Comparison of ENCODE assay signal across 14 mouse cellular contexts in genomic region chr8:111619936-111620335, GRCm38 (mm10). TPM values are rescaled to one million over a fixed set of nuclear protein-coding genes. Genes with fewer than 3 reads are reported as not detected.
DNase-seq lines count a peak whose midpoint lies in the region; ATAC-seq and TF ChIP-seq lines count a peak whose summit lies in the region.
"Had no signal": no experiment of that assay in that cellular context is flagged by ENCODE, and none has a peak within 500 bp of the region (broad histone marks: within the 10 kb centered on the region; RNA-seq: fewer than 3 reads in every experiment).

No protein-coding gene starts in this region.

- peak; percentile 77 for DNase-seq in adrenal gland, adult 2 months
- DNase-seq in adrenal gland, adult 8-10 months, result no peak
- DNase-seq in kidney, postnatal 36 days, result peak; percentile 55 to 58
- peak; percentile 76 for DNase-seq in adrenal gland, postnatal 14 days
- DNase-seq in thymus, adult 2 months, result no peak
- DNase-seq: thymus, adult 18-20 months had no signal

- H3K27ac ChIP-seq in kidney, embryonic 16.5 days (ENCODE audit: low read length), result no peak overlapping the region
- H3K27ac ChIP-seq in heart, embryonic 16.5 days (ENCODE audit: low read length), result peak overlapping the region; percentile 29
- H3K27ac ChIP-seq in thymus, adult 2 months (ENCODE audit: control insufficient read depth, insufficient read depth, low read length), result no peak overlapping the region
- H3K27ac ChIP-seq: limb, embryonic 12.5 days; lung, embryonic 15.5 days; neural tube, embryonic 15.5 days had no signal

- no peaks in the 10 kb centered on the region for H3K4me1 ChIP-seq in kidney, embryonic 16.5 days (ENCODE audit: insufficient read depth, low read length)
- peaks cover 26% of the 10 kb centered on the region for H3K4me1 ChIP-seq in heart, embryonic 16.5 days (ENCODE audit: control insufficient read depth, insufficient read depth, low read length)
- H3K4me1 ChIP-seq in thymus, adult 2 months (replicated peaks; ENCODE audit: control insufficient read depth, insufficient read depth, low read length), result peaks cover 39% of the 10 kb centered on the region

- no peaks in the 10 kb centered on the region for H3K27me3 ChIP-seq in kidney, embryonic 16.5 days (ENCODE audit: insufficient read depth, low read length)
- no peaks in the 10 kb centered on the region for H3K27me3 ChIP-seq in heart, embryonic 16.5 days (ENCODE audit: control insufficient read depth, insufficient read depth, low read length)
- no peaks in the 10 kb centered on the region for H3K27me3 ChIP-seq in thymus, adult 2 months (ENCODE audit: control insufficient read depth, insufficient read depth, low read length)
- H3K27me3 ChIP-seq: limb, embryonic 12.5 days; lung, embryonic 15.5 days; neural tube, embryonic 15.5 days; Patski had no signal

- H3K4me2 ChIP-seq in kidney, embryonic 16.5 days (replicated peaks; ENCODE audit: low read depth, low read length), result no peak overlapping the region
- no peak overlapping the region for H3K4me2 ChIP-seq in heart, embryonic 16.5 days (ENCODE audit: low read depth, low read length)
- H3K4me2 ChIP-seq: limb, embryonic 12.5 days; lung, embryonic 15.5 days; neural tube, embryonic 15.5 days had no signal

- TF ChIP-seq CTCF in thymus, adult 2 months (IDR thresholded peaks at IDR 0.05; ENCODE audit: borderline replicate concordance, control insufficient read depth, extremely low read depth, insufficient read depth, low read length, poor library complexity), result no peak

- no peak overlapping the region for H3K4me3 ChIP-seq in kidney, embryonic 16.5 days (ENCODE audit: low read length)
- H3K4me3 ChIP-seq in heart, embryonic 16.5 days (ENCODE audit: low read length), result no peak overlapping the region
- no peak overlapping the region for H3K4me3 ChIP-seq in thymus, adult 2 months (ENCODE audit: control insufficient read depth, insufficient read depth, low read length)
- H3K4me3 ChIP-seq: limb, embryonic 12.5 days; lung, embryonic 15.5 days; neural tube, embryonic 15.5 days had no signal

- 76% methylated on average over 1 of the region's 1 CpGs for WGBS in kidney, embryonic 16.5 days
- 24% methylated on average over 1 of the region's 1 CpGs for WGBS in heart, embryonic 16.5 days
- WGBS in thymus, adult 2 months, result 3% methylated on average over 1 of the region's 1 CpGs

- peaks cover 20% of the 10 kb centered on the region; the same call in 1 of the 2 replicates for H3K36me3 ChIP-seq in kidney, embryonic 16.5 days (ENCODE audit: insufficient read depth, low read length)
- H3K36me3 ChIP-seq in heart, embryonic 16.5 days (ENCODE audit: control insufficient read depth, insufficient read depth), result peaks cover 3% of the 10 kb centered on the region; the same call in 1 of the 2 replicates
- peaks cover 34% of the 10 kb centered on the region for H3K36me3 ChIP-seq in thymus, adult 2 months (ENCODE audit: control insufficient read depth, insufficient read depth, low read length)

- ATAC-seq in kidney, embryonic 16.5 days (ENCODE audit: low FRiP score, low TSS enrichment), result no peak
- ATAC-seq in heart, embryonic 16.5 days (replicated peaks; ENCODE audit: extremely low read depth, insufficient read depth, low FRiP score), result peak; percentile 34; the same call in 1 of the 2 replicates
- ATAC-seq in CD4-positive, CD25-positive, alpha-beta regulatory T cell, adult 4 months, result no peak
- ATAC-seq: inflammation-experienced regulatory T-cells, adult 6 months; Patski had no signal

- H3K9me3 ChIP-seq in kidney, embryonic 16.5 days (ENCODE audit: low read length), result no peaks in the 10 kb centered on the region
- no peaks in the 10 kb centered on the region for H3K9me3 ChIP-seq in heart, embryonic 16.5 days (replicated peaks; ENCODE audit: control insufficient read depth, low read length)
- H3K9me3 ChIP-seq: limb, embryonic 12.5 days; lung, embryonic 15.5 days; neural tube, embryonic 15.5 days had no signal

- TF ChIP-seq POLR2A in thymus, adult 2 months (IDR thresholded peaks at IDR 0.05; ENCODE audit: control insufficient read depth, extremely low read depth, insufficient read depth, low read length, poor library complexity), result no peak

- H3K9ac ChIP-seq in kidney, embryonic 16.5 days (replicated peaks; ENCODE audit: low read length), result no peak overlapping the region
- H3K9ac ChIP-seq in heart, embryonic 16.5 days (ENCODE audit: low read length), result no peak overlapping the region
- H3K9ac ChIP-seq: limb, embryonic 12.5 days; lung, embryonic 15.5 days; neural tube, embryonic 15.5 days had no signal

RNA-seq across cellular contexts. Expression of gene Ldhd, which starts 10.2 kb away (rescaled TPM):
- 10 to 100 TPM; 64.5 to 82.1 TPM for total RNA-seq in adrenal gland, adult 2 months (2021)
- polyA plus RNA-seq in adrenal gland, adult 2 months (2012; rRNA removed), result 89.4 and 93.5 TPM in 2 replicates
- 100 to 1,000 TPM in 1 of 4 experiments, 10 to 100 TPM in 3; 58.4 to 109 (median 76.4) TPM for total RNA-seq in adrenal gland, adult 8-10 months (2022)
- 2.3 and 2.8 TPM in 2 replicates for polyA plus RNA-seq in kidney, embryonic 16.5 days (2015; fragmentation: Nextera tagmentation; extraction: Ambion mirVana)
- 36.5 and 38.2 TPM in 2 replicates for total RNA-seq in adrenal gland, postnatal 14 days (2021)
- polyA plus RNA-seq in heart, embryonic 16.5 days (2015; fragmentation: Nextera tagmentation; extraction: Ambion mirVana), result 1.2 TPM in 2 replicates
- 10.4 and 10.7 TPM in 2 replicates for polyA plus RNA-seq in thymus, adult 2 months (2012; rRNA removed)
- polyA plus RNA-seq in CD4-positive, CD25-positive, alpha-beta regulatory T cell, adult 4 months (2017; shearing (Covaris generic)), result 1 to 10 TPM in 1 of 2 experiments, under 1 TPM in 1; 0.98 to 2.0 TPM

RNA-seq across cellular contexts. Expression of gene Zfp1, which starts 23.3 kb away (rescaled TPM):
- total RNA-seq in adrenal gland, adult 2 months (2021), result 1 to 10 TPM; 6.1 to 9.8 TPM
- polyA plus RNA-seq in adrenal gland, adult 2 months (2012; rRNA removed), result 5.3 and 5.6 TPM in 2 replicates
- 10 to 100 TPM in 2 of 4 experiments, 1 to 10 TPM in 2; 7.9 to 11.6 (median 9.7) TPM for total RNA-seq in adrenal gland, adult 8-10 months (2022)
- 20.5 and 23.1 TPM in 2 replicates for polyA plus RNA-seq in kidney, embryonic 16.5 days (2015; fragmentation: Nextera tagmentation; extraction: Ambion mirVana)
- total RNA-seq in adrenal gland, postnatal 14 days (2021), result 9.2 and 11.2 TPM in 2 replicates
- polyA plus RNA-seq in heart, embryonic 16.5 days (2015; fragmentation: Nextera tagmentation; extraction: Ambion mirVana), result 15.5 and 16.7 TPM in 2 replicates
- 10.3 and 11.1 TPM in 2 replicates for polyA plus RNA-seq in thymus, adult 2 months (2012; rRNA removed)
- 10 to 100 TPM; 41.3 to 41.7 TPM for polyA plus RNA-seq in CD4-positive, CD25-positive, alpha-beta regulatory T cell, adult 4 months (2017; shearing (Covaris generic))

Comparison
In these comparisons a context has a peak if more than half of its experiments do, and no peak if none do; other contexts are left out.
1. DNase-seq: peak in adrenal gland, adult 2 months (single experiment), kidney, postnatal 36 days (2 of 2) and adrenal gland, postnatal 14 days (single experiment); none in adrenal gland, adult 8-10 months (single experiment) and thymus, adult 2 months (single experiment).